15 mouse cellular contexts compared by ENCODE assay signal in genomic region chr10:21858437-21858974, GRCm38 (mm10).
"Had no signal": no experiment of that assay in that cellular context is flagged by ENCODE, and none has a peak within 500 bp of the region (broad histone marks: within the 10 kb centered on the region; RNA-seq: fewer than 3 reads in every experiment).

No protein-coding gene starts in this region.

- H3K27me3 ChIP-seq: limb, embryonic 12.5 days; liver, embryonic 15.5 days; megakaryocyte, embryonic 14.5 days; midbrain, embryonic 13.5 days; neural tube, embryonic 15.5 days; stomach, embryonic 15.5 days had no signal

- H3K4me2 ChIP-seq: limb, embryonic 12.5 days; liver, embryonic 15.5 days; midbrain, embryonic 13.5 days; neural tube, embryonic 15.5 days; stomach, embryonic 15.5 days had no signal

- H3K27ac ChIP-seq: layer of hippocampus, adult 2 months; limb, embryonic 12.5 days; liver, embryonic 15.5 days; macrophage; midbrain, embryonic 13.5 days; neural tube, embryonic 15.5 days; stomach, embryonic 15.5 days had no signal

- H3K9me3 ChIP-seq: limb, embryonic 12.5 days; liver, embryonic 15.5 days; midbrain, embryonic 13.5 days; neural tube, embryonic 15.5 days; stomach, embryonic 15.5 days had no signal

- H3K4me3 ChIP-seq: layer of hippocampus, adult 2 months; limb, embryonic 12.5 days; liver, embryonic 15.5 days; megakaryocyte, embryonic 14.5 days; midbrain, embryonic 13.5 days; myocyte; neural tube, embryonic 15.5 days; stomach, embryonic 15.5 days had no signal

- H3K4me1 ChIP-seq: liver, embryonic 15.5 days; megakaryocyte, embryonic 14.5 days; midbrain, embryonic 13.5 days; neural tube, embryonic 15.5 days; stomach, embryonic 15.5 days had no signal

- ATAC-seq: midbrain, embryonic 13.5 days had no signal

- H3K36me3 ChIP-seq: limb, embryonic 12.5 days; liver, embryonic 15.5 days; midbrain, embryonic 13.5 days; neural tube, embryonic 15.5 days; stomach, embryonic 15.5 days had no signal

- DNase-seq: liver; lung, adult 2 months; lung, postnatal 10 days; spleen, adult 18-20 months; thymus, adult 2 months; thymus, postnatal 25 days had no signal

- H3K9ac ChIP-seq: limb, embryonic 12.5 days; liver, embryonic 15.5 days; midbrain, embryonic 13.5 days; neural tube, embryonic 15.5 days; stomach, embryonic 15.5 days had no signal
